Mouse (Mus musculus) heart, postnatal 0 days (tissue): ENCODE data around the gene Tmtc1.

Source experiments
- CTCF ChIP-seq: IDR thresholded peaks from 2 replicates; pipeline ENCODE4 v1.5.1; 2016; ENCODE audit warnings: antibody characterized with exemption, control low read depth, low read depth
- EP300 ChIP-seq: IDR thresholded peaks from 2 replicates; pipeline ENCODE4 v1.6.1; 2016; ENCODE audit warnings: antibody characterized with exemption, low read depth

- TF ChIP-seq EP300, result no peak
- TF ChIP-seq CTCF, result no peak
Observed at GRCm38 (mm10) chr6:148257805-148258204, 186.4 kb downstream of the Tmtc1 start.
